Mouse (Mus musculus) megakaryocyte, embryonic 14.5 days (primary cell): ENCODE data around the gene Traf3ip3.

Source experiments
- FLI1 ChIP-seq: IDR thresholded peaks from 2 replicates; pipeline ENCODE4 v1.6.1; 2012; ENCODE audit warnings: low read length, inconsistent platforms, mixed read lengths
- GATA1 ChIP-seq: IDR thresholded peaks from 3 replicates; pipeline ENCODE4 v1.6.1; 2012; ENCODE audit warnings: mixed read lengths, low read length, inconsistent platforms, borderline replicate concordance

DNA sequence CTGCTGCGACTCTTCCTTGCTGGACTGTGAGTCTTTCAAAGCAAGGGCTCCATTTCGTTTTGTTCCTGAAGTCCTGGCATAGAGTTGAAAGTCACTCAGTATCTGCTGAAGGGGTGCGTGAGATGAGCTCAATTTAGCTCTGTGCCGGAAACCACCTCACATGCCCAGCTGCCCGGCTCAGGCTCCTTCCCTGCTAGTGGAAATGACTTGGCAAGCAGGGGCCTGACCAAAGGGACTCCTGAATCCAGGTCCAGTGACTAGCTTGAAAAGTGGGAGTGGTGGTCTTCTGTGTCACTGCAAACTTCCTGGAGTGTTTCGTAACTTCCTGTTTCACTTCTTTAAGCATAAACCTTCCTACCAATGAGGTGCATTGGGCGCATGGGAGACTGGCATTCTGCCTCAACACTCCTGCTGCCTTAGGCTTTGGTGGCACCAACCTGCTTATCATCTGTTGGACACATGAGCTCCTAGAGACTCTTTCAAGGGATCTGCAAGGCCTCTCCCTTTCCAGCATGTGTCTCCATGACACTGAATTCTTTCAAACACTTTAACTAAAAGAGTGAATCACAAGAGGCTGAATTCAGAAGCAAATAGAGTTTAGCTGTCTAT, 9.7 kb downstream of the Traf3ip3 start:
- TF ChIP-seq GATA1 (no peak), FLI1 (no peak)
